Mouse (Mus musculus) kidney, adult 8-10 months (tissue): ENCODE data around the gene Fgfr2.
A peak's percentile ranks its signal among the peaks of the same experiment; 100 is the strongest.

Experiments used
- DNase-seq, 2 experiments: peaks; one replicate each; pipeline ENCODE4 v3.0.0; 2022

Fgfr2 gene

GRCm38 (mm10) chr7:131850579-131850978 is 1272.6 kb downstream of the Fgfr2 start:
- no peak for DNase-seq

GRCm38 (mm10) chr7:131846066-131846905 is 1276.9 kb downstream of the Fgfr2 start:
- DNase-seq = no peak

DNA sequence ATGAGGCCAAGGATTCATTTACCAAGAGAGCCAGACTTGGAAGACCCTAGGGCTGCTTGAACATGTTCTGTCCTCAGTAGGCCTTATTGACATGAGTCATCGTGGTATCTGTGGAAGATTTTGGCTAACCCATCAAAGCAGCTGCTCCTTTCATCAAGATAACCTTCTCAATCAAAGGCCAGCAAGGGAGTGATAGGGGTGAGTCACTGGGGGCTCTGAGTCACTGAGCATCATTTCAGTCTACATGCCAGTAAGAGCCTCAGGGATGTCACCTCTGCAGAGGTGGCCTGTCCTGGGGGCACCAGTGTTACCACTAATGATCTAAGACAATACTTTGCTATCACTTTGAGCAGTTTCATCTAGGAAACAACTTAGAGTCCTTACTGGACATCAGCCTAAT is 1292.9 kb downstream of the Fgfr2 start:
- DNase-seq = no peak

DNA sequence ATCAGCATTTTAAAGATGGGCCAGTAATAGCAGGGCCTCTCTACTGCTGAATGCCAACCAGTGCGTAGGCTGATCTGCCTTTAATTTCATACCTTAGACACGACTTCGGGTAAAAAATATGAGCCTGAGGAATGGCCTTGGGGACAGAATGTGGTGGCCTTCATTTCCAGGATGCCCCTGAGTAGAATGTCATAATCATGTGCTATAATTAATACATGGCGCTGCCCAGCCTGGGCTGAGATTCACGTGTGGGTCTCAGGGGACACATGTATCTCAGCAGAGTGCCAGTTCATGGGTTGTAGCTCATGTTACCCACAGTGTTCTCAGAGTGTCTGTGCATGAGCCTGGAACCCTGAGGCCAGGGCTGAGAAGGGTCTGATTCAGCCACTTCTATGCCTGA is 1296.3 kb downstream of the Fgfr2 start:
- DNase-seq = no peak

DNA sequence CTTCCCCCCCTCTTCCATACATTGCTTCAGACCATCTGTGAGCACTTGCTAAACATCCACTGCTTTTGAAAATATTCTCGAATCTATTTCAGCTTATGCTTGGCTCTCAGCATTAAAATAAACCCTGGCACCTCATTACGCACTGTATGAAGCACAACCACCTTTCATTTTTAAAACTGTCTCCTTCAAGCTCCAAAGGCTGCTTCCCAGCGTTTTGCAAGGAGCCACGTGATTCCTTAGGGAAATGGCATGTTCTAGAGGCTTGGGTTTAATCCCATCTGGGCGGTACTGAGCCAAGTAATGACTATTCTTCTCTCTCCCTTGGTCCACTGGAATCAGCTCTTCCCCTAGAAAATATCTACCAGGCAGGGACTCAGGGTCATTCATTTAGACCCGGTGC is 1305.2 kb downstream of the Fgfr2 start:
- DNase-seq = no peak

DNA sequence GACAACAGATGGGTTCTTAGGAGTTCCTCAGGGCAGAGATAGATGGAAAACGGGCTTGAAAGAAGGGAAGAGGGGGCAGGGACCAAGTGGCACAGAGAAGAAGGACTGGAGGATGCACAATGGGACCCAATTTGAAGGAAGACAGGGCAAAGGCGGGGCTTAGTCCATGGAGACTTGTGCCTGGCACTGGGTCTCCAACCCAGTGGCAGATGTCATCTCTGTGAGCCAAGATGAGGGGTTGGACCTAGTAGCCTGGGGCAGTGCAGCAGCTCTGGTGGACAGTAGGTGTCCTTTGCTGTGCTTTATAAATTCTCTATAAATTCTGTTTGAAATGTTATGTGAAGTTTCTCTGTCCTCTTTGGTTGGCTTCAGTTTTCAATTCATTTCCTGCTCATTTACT is 1306.5 kb downstream of the Fgfr2 start:
- no peak for DNase-seq

GRCm38 (mm10) chr7:131812116-131812515 is 1311.0 kb downstream of the Fgfr2 start:
- DNase-seq = no peak

- DNase-seq = no peak
These were observed 1312.2 kb downstream of the Fgfr2 start for GRCm38 (mm10) chr7:131810916-131811315.

GRCm38 (mm10) chr7:131809584-131810181 is 1313.5 kb downstream of the Fgfr2 start:
- DNase-seq = no peak

DNA sequence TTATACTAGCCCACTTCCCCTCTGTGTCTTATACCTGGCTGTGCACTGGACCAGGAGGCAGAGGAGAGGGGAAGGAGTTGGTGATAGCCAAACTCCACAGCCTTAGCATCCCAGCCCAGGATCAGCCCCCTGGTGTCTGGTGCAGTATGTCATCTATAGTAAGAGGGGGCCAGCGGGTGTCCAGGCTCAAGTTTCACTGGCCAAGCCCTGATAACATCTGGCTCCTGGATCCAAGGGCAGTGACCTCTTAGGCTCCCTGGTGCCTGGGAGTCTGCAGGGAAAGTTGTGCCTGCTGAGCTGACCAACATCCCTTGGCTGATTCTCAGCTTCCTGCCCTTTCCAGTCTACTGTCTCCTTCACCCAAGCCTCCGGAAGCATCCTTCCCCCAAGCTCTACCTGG is 1315.9 kb downstream of the Fgfr2 start:
- no peak for DNase-seq

DNA sequence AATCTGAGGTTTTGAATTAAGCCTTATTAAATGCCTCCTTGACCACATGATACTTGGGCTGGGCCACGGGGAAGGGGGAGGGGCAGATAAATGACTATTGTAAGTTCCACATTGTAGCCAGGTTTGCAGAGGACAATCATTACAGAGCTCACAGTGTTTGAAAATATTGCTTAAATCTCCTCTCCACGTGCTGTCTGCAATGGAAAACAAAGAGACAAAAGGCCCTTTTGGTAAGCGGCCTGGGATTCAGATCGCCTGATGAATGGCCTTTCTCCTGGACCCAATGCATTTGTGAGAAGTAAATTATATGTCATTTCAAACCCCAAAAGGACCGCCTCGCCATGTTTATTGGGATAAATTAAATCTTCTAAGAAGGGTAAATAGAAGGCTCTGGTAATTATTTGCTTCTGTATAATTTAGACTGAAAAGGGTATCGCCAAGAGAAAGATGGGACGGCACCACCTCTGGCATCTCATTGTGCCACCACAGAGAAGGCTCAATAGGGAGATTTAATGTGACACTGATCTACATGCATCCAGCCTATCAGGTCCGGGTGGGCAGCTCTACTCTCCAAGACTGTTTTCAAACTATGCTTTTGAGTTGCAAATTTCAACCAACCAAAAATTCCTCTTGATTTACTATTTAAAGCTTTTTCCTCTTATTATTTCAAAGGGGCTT is 1317.5 kb downstream of the Fgfr2 start:
- DNase-seq = no peak

- peak; percentile 19 to 31 for DNase-seq
These were observed 1322.6 kb downstream of the Fgfr2 start for GRCm38 (mm10) chr7:131800416-131801045.

DNA sequence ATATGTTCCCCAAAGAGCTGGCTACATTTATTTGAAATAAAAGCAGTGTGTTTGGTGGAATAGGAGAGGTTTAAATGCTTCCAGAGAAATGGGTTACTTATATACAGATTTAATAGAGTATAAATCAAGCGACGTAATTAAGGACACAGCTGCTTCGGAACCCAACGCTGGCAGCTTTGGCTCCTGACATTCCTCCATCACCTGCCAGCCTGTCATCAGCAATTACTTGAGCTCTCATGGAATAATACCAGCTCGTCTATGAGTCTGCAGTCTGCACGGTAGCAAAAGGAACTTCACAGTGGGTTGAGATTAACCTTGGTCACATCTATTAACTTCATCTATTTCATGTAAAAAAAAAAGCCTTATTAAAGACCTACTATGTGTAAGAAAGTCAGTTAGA is 1326.0 kb downstream of the Fgfr2 start:
- DNase-seq = no peak

DNA sequence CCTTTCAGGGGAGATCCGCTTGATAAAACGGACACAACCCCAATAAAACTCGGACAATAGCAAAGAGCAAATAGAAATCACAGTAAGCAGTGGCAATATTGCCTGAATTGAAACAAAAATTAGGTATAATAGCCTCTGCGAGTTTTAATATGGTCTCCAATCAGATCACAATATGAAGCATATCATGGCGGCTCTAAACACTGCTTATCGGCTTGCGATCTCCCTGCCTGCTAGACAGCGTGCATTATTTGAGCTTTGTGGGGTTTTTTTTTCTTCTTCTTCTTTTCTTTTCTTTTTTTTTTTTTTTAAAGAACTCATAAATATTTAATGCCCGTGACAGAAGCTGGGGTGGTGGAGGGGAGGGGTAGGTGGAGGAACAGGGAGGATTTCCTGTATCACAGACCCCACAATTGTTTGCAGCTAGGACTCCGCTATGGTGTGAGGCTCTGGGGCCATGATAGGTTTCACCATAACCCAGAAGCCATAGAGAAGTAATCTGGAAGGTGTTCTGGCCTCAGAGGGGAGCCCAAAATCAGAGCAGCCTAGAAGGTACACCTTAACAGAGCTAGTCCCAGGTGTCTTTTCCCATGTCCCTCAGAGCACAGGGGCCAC is 1334.4 kb downstream of the Fgfr2 start:
- DNase-seq = no peak

- no peak for DNase-seq
These were observed 1337.4 kb downstream of the Fgfr2 start for GRCm38 (mm10) chr7:131785721-131786120.

GRCm38 (mm10) chr7:131778271-131778985 is 1344.7 kb downstream of the Fgfr2 start:
- no peak for DNase-seq

GRCm38 (mm10) chr7:131777461-131778270 is 1345.5 kb downstream of the Fgfr2 start:
- no peak for DNase-seq

- peak in 1 of 2 experiments; percentile 20 for DNase-seq
These were observed 1346.9 kb downstream of the Fgfr2 start for GRCm38 (mm10) chr7:131776191-131776752.

GRCm38 (mm10) chr7:131757922-131758321 is 1365.2 kb downstream of the Fgfr2 start:
- DNase-seq = no peak

DNA sequence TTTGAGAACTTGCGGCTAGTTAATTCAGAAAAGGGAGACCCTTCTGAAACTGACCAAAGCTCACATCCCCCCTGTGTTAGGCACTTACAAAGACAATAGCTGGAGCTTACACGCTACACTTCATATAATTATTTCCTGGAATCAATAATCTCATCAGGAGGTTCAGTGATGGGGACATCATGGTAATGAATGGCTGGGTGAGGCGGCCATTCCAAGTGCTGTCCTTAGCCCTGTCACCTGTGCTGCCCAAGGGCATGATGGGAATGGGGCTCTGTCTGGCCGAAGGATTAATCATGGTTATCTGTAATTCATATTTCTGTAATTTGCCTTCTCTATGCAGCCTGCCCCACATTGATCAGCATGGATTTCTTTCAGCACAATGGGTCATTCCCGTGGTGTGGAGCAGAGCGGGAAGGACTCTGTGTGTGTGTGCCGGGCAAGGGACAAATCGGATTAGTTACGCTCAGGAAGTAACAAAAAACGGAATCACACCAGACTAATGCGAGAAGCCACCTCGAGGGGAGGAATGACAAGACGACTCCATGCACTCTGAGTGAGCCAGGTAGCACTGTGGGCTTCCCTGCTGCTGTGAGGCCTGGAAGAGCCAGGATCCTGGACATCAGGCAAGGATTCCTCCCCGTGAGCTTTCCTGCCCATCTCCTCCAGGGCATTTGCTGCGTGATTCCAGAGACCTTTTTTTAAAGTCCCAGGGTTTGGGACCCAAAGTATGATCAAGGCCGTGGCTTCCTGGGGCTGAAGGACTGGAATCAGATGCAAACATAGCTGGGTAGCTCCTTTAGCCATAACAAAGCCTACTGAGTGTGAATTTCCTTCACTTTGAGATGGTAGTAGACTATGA is 1375.8 kb downstream of the Fgfr2 start:
- no peak for DNase-seq
